Mouse (Mus musculus): Measurements from ENCODE around the gene Tldc1. TPM values are rescaled to one million over a fixed set of nuclear protein-coding genes. Genes with fewer than 3 reads are reported as not detected.

Gene Tldc1
- total RNA-seq, 2 experiments from 2014 or later: 15.2 to 15.5 TPM

DNA sequence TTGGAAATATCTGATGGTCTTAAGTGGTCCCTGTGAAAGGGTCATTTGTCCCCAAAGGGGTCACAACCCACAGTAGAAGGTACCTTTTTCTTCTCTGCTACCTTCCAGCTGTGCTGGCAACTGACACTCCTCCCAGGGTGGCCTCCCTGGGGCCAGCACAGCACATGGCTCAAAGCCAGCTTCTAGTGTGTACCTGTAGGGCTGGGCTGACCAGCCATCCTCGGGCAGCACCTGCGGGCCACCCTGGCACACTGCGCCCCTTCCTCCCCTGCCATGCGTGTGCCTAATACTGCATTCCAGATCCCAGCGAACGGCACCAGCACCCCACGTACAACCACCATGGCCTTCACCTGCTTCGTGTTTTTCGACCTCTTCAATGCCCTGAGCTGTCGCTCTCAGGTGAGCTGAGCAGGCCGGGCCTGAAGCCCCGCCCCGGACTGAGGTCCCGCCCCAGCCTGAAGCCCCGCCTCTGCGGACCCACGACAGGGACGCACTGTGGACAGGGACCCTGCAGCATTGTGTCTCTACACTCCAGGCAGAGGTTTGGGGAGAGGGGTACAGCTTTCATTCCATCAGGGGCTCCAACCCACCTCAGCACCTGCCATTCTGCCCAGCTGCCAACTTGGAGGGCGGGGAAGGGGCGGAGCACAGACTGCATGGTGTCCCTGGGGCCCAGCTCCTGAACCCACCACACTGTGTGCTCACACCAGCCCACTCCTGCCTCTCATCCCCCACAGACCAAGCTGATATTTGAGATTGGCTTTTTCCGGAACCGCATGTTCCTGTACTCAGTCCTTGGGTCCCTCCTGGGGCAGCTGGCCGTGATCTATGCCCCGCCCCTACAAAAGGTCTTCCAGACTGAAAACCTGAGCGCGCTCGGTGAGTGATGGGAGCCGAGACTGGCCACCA is 22.7 kb downstream of the Tldc1 start:
- Histone ChIP-seq H3K27ac (no peak overlapping the region), H3K4me3 (no peak overlapping the region)
- TF ChIP-seq CTCF (conservative IDR thresholded peaks at IDR 0.05): no peak
- DNase-seq (ENCODE audit: low spot score in 2 of 2): no peak

DNA sequence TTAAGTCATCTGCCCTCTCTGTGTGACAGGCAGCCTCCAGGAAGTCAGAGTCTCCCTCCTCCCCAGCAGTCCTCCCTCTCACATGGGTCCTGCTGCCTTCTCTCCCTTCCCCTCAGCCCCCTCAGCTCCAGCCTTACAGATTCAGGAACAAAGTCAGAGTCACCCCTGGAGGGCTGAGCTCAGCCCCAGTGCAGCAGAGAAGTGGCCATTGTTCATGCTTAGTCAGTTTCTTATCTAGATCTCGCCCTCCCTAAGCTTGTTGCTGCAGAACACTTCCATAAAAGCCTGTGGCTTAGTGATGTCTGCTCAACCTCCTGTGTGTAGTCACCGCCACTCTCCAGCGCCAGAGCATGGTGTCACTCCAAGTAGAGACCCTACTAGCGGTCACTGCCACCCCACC is 33.6 kb downstream of the Tldc1 start:
- DNase-seq (ENCODE audit: low spot score in 2 of 2): no peak
- Histone ChIP-seq H3K4me3 (no peak overlapping the region), H3K27ac (no peak overlapping the region)
- no peak for TF ChIP-seq CTCF (conservative IDR thresholded peaks at IDR 0.05)

DNA sequence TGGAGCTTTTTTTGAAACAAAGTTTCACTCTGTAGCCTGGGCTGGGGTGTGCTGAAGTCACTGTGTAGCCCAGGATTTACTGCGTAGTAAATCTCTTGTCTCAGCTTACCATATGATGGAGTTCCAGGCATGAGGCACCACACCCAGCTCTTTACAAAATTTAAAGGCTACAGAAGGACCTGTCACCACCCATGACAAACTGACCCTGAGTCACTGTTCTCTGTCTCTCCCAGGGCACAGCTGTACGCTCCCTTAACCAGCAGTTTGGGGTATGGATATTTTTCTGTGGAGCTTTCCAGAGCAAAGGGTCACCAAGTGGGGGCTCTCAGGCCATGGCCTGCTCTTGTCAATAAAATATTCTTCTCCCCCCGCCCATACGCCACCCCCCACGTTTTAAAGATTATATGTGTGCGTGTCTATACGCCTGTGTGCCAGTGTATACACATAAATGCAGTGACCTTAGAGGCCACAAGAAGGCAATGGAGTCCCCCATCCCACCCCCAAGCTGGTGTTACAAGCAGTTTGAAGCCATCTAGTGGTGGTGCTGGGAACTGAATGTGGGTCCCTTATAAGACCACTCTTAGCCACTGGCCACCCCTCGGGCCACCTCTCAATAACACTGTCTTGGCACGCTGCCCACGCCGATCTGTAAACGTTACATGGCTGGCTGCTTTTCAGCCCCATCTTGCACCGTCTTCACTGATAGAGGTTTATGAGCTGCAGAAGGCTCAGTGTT is 34.8 kb downstream of the Tldc1 start:
- Histone ChIP-seq H3K4me3 (no peak overlapping the region), H3K27ac (no peak overlapping the region)
- peak; percentile 85 for TF ChIP-seq CTCF (conservative IDR thresholded peaks at IDR 0.05)
- peak in 1 of 2 experiments; percentile 29 for DNase-seq (ENCODE audit: low spot score in 2 of 2)

GRCm38 (mm10) chr8:119742409-119742808 is 35.8 kb downstream of the Tldc1 start:
- TF ChIP-seq CTCF (conservative IDR thresholded peaks at IDR 0.05): no peak
- Histone ChIP-seq H3K27ac (no peak overlapping the region), H3K4me3 (no peak overlapping the region)
- no peak for DNase-seq (ENCODE audit: low spot score in 2 of 2)

DNA sequence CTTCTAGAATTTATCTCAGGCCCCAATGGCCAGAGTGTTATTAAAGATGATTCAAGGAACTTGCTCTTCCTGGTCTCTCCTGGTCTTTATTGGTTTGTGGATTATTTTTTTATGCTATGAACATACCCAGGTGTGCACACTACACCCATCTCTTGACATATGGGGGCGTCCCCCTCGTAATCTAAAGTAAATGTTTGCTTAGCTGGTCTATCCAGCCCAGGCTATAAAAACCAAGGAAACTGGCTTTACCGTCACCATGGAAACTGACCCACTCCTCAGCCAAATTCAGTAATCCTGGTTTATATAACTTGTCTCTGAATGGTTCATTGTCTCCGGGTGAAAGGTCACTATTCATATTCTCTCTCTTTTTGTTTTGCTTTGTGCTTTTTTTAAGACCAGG is 37.6 kb downstream of the Tldc1 start:
- H3K4me3 ChIP-seq: no peak overlapping the region

DNA sequence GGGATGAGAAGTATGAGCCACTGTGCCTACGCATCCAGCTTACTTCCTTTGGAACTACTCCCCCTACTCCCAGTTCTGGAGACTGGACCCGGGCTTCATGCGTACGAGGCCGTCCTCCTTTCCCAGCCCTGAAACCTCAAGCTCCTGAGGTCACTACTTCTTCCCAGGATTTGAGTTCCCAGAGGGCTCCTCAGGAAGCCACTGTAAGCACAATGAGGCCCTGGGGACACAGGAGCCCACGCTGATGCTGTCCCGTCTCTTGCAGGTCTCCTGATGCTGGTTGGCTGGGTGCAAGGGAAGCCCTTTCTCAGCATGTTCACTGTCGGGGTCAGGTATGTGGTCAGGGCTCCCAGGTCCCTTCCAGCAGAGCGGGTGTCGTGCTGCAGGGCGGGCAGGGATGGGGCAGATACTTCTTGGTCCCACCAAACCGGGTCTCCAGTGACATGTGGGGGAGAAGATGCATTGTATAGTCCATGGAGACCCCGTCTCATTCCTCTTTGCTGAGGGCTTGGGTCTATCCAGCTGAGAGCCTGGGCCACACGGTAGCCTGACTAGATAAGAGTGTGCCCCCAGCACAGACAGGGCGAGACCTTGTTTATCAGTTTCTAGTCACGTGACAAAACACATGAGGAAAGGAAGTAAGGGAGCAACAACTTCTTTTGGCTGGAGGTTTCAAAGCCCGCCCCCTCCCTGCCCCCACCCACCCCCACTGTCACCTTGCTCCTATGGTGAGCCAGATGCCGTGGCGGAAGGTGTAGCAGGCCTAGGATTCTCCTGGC is 39.9 kb downstream of the Tldc1 start:
- DNase-seq (ENCODE audit: low spot score in 2 of 2): no peak
- Histone ChIP-seq H3K27ac (no peak overlapping the region), H3K4me3 (no peak overlapping the region)
- no peak for TF ChIP-seq CTCF (conservative IDR thresholded peaks at IDR 0.05)

More for the DNA sequence above, 37.6 kb downstream of the Tldc1 start:
- DNase-seq (ENCODE audit: low spot score in 2 of 2): no peak
- no peak for TF ChIP-seq CTCF (conservative IDR thresholded peaks at IDR 0.05)
- no peak overlapping the region for H3K27ac ChIP-seq

- Histone ChIP-seq H3K4me3 (no peak overlapping the region), H3K27ac (no peak overlapping the region)
- no peak for TF ChIP-seq CTCF (conservative IDR thresholded peaks at IDR 0.05)
- DNase-seq (ENCODE audit: low spot score in 2 of 2): no peak
These were observed 40.9 kb downstream of the Tldc1 start for GRCm38 (mm10) chr8:119737093-119737900.

GRCm38 (mm10) chr8:119736348-119736917 is 41.8 kb downstream of the Tldc1 start:
- no peak for TF ChIP-seq CTCF (conservative IDR thresholded peaks at IDR 0.05)

DNA sequence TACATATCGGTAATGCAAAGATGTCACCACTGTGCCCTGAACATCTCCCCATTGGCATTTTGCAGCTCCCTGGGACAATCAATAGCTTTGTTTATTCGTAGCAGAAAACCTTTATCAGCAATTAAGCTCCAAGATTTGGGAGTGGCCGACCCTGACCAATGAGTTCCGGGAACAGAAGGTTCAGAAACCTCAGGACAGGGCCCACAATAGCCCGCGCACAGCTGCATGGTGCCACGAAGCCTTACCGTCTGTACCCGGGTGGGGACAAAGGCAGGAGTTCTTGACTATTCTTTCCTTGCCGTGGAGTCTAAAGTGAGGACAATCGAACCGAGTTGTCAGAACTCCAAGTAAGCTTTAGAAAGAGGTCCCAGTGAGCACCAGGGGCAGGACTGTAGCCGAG is 46.1 kb downstream of the Tldc1 start:
- no peak overlapping the region for H3K4me3 ChIP-seq
- no peak for TF ChIP-seq CTCF (conservative IDR thresholded peaks at IDR 0.05)
- no peak for DNase-seq (ENCODE audit: low spot score in 2 of 2)
- H3K27ac ChIP-seq: no peak overlapping the region

More at GRCm38 (mm10) chr8:119736348-119736917, 41.8 kb downstream of the Tldc1 start:
- no peak for DNase-seq (ENCODE audit: low spot score in 2 of 2)
- H3K27ac ChIP-seq: no peak overlapping the region
- H3K4me3 ChIP-seq: no peak overlapping the region

DNA sequence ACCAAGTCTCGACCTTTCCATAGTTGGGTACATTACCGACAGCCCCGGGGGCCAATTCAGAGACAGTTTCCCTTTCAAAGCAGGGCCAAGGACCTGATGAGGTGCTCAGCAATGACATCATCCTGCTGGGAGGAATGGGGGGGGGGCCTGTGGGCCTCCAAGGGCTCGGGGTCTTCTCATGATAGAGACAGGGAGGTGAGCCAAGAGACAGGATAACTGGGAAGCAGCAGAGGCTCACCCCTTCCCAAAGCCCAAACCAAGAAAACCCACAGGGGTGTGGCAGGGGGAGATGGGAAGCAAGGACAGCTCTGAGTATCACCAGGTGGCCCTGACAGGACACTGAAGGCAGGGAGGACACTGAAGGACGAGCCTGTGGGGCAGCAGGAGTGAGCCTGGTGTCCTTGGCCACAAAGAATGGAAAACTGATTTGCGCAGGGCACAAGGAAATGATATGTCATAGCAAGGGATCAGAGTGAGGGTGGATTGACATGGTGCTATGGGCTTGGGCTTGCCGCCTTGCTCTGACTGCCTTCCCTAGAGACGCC is 49.8 kb downstream of the Tldc1 start:
- DNase-seq (ENCODE audit: low spot score in 2 of 2): no peak
- no peak overlapping the region for H3K27ac ChIP-seq
- H3K4me3 ChIP-seq: no peak overlapping the region
- TF ChIP-seq CTCF (conservative IDR thresholded peaks at IDR 0.05): no peak

GRCm38 (mm10) chr8:119727093-119727492 is 51.1 kb downstream of the Tldc1 start:
- no peak for DNase-seq (ENCODE audit: low spot score in 2 of 2)
- no peak for TF ChIP-seq CTCF (conservative IDR thresholded peaks at IDR 0.05)
- H3K27ac ChIP-seq: no peak overlapping the region
- H3K4me3 ChIP-seq: no peak overlapping the region

Data from layer of hippocampus, adult 2 months (tissue).